Mouse (Mus musculus): ENCODE measurements around the gene Mettl6.
"Not testable (repeated sequence)": the region's sequence is repeated elsewhere in the genome, so short reads cannot be mapped to it uniquely, and the experiment has no call there.

DNA sequence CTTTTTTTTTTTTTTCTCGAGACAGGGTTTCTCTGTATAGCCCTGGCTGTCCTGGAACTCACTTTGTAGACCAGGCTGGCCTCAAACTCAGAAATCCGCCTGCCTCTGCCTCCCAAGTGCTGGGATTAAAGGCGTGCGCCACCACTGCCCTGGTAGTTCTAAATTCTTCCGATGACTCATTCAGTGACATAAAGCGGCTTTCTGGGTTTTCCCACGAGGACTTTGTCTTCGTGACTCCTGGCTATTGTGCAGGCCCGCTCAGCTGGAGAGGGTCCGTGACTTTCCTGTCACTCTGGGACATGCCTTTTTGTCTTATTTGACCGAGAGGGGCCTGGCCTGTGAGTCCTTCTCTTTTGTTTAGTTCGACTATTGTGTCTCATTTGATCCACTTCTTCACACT lies 40.9 kb downstream of the Mettl6 start:
- TF ChIP-seq CHD2 (IDR thresholded peaks at IDR 0.05; ENCODE audit: low read depth, low read length); ZC3H11A (IDR thresholded peaks at IDR 0.05; ENCODE audit: borderline replicate concordance, low read depth, low read length); ZNF384 (IDR thresholded peaks at IDR 0.05; ENCODE audit: low read depth, low read length); HCFC1 (IDR thresholded peaks at IDR 0.05; ENCODE audit: borderline replicate concordance, insufficient read depth, low read length): not testable (repeated sequence)
